Mouse (Mus musculus) cerebellum, postnatal 10 days (tissue): Measurements from ENCODE around the gene Ssna1.

Source experiments
- DNase-seq, 2 experiments: peaks; one replicate each; pipeline ENCODE4 v3.0.0; 2021; ENCODE audit warnings: mixed read lengths in 2 of 2

Ssna1 gene

GRCm38 (mm10) chr2:25290101-25290815 lies 18.0 kb upstream of the Ssna1 start:
- DNase-seq, result peak; percentile 77 to 79

GRCm38 (mm10) chr2:25289651-25290050 lies 17.4 kb upstream of the Ssna1 start, which contains the start of gene Lrrc26:
Gene Lrrc26 (plus strand): TSS chr2:25289915.
- peak; percentile 89 to 91 for DNase-seq

- peak; percentile 40 to 43 for DNase-seq
Observed at GRCm38 (mm10) chr2:25288734-25289345, 16.6 kb upstream of the Ssna1 start.

- peak; percentile 46 to 49 for DNase-seq
Observed at GRCm38 (mm10) chr2:25287927-25288649, 15.8 kb upstream of the Ssna1 start, which contains the start of gene Tmem210. Gene Tmem210 (plus strand): TSS chr2:25288145.

- peak; percentile 66 to 69 for DNase-seq
Observed at GRCm38 (mm10) chr2:25286837-25287636, 14.8 kb upstream of the Ssna1 start.

GRCm38 (mm10) chr2:25286314-25286713 lies 14.1 kb upstream of the Ssna1 start:
- DNase-seq, result peak; percentile 46 to 48

- DNase-seq, result peak in 1 of 2 experiments; percentile 24
Observed at GRCm38 (mm10) chr2:25285551-25285950, 13.3 kb upstream of the Ssna1 start.

- DNase-seq, result peak; percentile 95 to 97
Observed at GRCm38 (mm10) chr2:25278928-25279882, 7.0 kb upstream of the Ssna1 start.

GRCm38 (mm10) chr2:25273010-25273409 lies 772 bp upstream of the Ssna1 start:
- DNase-seq, result no peak

GRCm38 (mm10) chr2:25272515-25272914 lies 277 bp upstream of the Ssna1 start:
- no peak for DNase-seq

GRCm38 (mm10) chr2:25267746-25268309 lies 4.4 kb downstream of the Ssna1 start:
- peak; percentile 63 to 68 for DNase-seq

- peak; percentile 83 to 89 for DNase-seq
Observed at GRCm38 (mm10) chr2:25267241-25267640, 5.0 kb downstream of the Ssna1 start.

GRCm38 (mm10) chr2:25266720-25267119 lies 5.5 kb downstream of the Ssna1 start:
- DNase-seq, result peak; percentile 95

GRCm38 (mm10) chr2:25265897-25266656 lies 6.2 kb downstream of the Ssna1 start:
- peak; percentile 99 for DNase-seq

GRCm38 (mm10) chr2:25264851-25265250 lies 7.4 kb downstream of the Ssna1 start:
- peak; percentile 95 to 97 for DNase-seq

GRCm38 (mm10) chr2:25264286-25264660 lies 8.0 kb downstream of the Ssna1 start:
- peak in 1 of 2 experiments; percentile 59 for DNase-seq

GRCm38 (mm10) chr2:25263623-25264285 lies 8.5 kb downstream of the Ssna1 start:
- DNase-seq, result peak; percentile 79 to 85

- DNase-seq, result peak; percentile 92 to 93
Observed at GRCm38 (mm10) chr2:25262795-25263622, 9.2 kb downstream of the Ssna1 start.

GRCm38 (mm10) chr2:25262291-25262767 lies 9.9 kb downstream of the Ssna1 start, which contains the start of gene Tprn:
Gene Tprn (plus strand): TSS chr2:25262618.
- DNase-seq, result peak; percentile 98 to 99
